ENCODE assay signal across 10 mouse cellular contexts in the genomic region with DNA sequence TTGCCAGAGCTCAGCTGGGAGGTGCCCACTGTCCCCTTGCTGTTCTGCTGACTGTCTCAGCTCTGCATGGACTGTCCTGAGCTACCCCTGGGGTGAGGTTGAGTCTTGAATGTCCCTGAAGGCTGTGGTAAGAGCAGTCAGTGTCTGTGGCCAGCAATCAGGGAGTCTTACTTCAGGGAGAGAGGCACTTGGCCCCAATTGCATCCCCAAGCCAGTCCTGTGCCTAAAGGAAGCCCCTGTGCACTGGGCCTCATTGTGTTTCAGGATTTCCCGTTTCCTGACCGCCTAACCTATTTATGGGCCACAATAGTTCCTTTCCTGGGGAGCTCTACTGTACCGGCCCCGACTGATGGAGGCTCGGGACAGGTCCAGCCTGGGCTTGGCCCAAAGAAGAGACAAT. TPM values are rescaled to one million over a fixed set of nuclear protein-coding genes. Genes with fewer than 3 reads are reported as not detected.
DNase-seq lines count a peak whose midpoint lies in the region; ATAC-seq and TF ChIP-seq lines count a peak whose summit lies in the region.
"Had no signal": no experiment of that assay in that cellular context is flagged by ENCODE, and none has a peak within 500 bp of the region (broad histone marks: within the 10 kb centered on the region; RNA-seq: fewer than 3 reads in every experiment).

No protein-coding gene starts in this region.

- intact Hi-C loops in gastrocnemius, adult 2 months (cut with DNase I) = no loop called here

- TF ChIP-seq EP300 in liver, postnatal 0 days (IDR thresholded peaks at IDR 0.05; ENCODE audit: low read depth) = no peak

- H3K9ac ChIP-seq in embryonic facial prominence, embryonic 13.5 days = no peak overlapping the region
- no peak overlapping the region for H3K9ac ChIP-seq in liver, postnatal 0 days (replicated peaks)
- no peak overlapping the region for H3K9ac ChIP-seq in neural tube, embryonic 15.5 days (replicated peaks)

- ATAC-seq in embryonic facial prominence, embryonic 13.5 days (ENCODE audit: insufficient number of reproducible peaks, insufficient read depth, low FRiP score, low TSS enrichment, low read depth) = no peak
- peak; percentile 5 to 24; a peak in 1 of 4 replicates for ATAC-seq in hematopoietic stem cell, adult 5-6 weeks (replicated peaks in 1 of 2; ENCODE audit: insufficient read depth in 1 of 2, low FRiP score in 2 of 2, low TSS enrichment in 1 of 2, low read depth in 1 of 2, poor library complexity in 2 of 2, severe bottlenecking in 2 of 2)
- 0 out of 2 replicates have a peak, but pooled peaks have one; percentile 23 for ATAC-seq in liver, postnatal 0 days
- ATAC-seq in neural tube, embryonic 15.5 days (ENCODE audit: low FRiP score) = no peak
- ATAC-seq: activated CD4-positive, CD25-positive, alpha-beta regulatory T cell, adult 4 months had no signal

- H3K27me3 ChIP-seq in embryonic facial prominence, embryonic 13.5 days = no peaks in the 10 kb centered on the region
- H3K27me3 ChIP-seq in liver, postnatal 0 days (ENCODE audit: insufficient read depth, low read length) = no peaks in the 10 kb centered on the region
- H3K27me3 ChIP-seq in neural tube, embryonic 15.5 days (replicated peaks) = no peaks in the 10 kb centered on the region

- WGBS in embryonic facial prominence, embryonic 13.5 days = 66% methylated on average over 5 of the region's 5 CpGs
- 26% methylated on average over 5 of the region's 5 CpGs for WGBS in liver, postnatal 0 days (ENCODE audit: insufficient replicate concordance)
- 69% methylated on average over 5 of the region's 5 CpGs for WGBS in neural tube, embryonic 15.5 days

- no peaks in the 10 kb centered on the region for H3K36me3 ChIP-seq in embryonic facial prominence, embryonic 13.5 days
- no peaks in the 10 kb centered on the region for H3K36me3 ChIP-seq in liver, postnatal 0 days (replicated peaks; ENCODE audit: insufficient read depth, low read length)
- H3K36me3 ChIP-seq in neural tube, embryonic 15.5 days = no peaks in the 10 kb centered on the region

- TF ChIP-seq CTCF in gastrocnemius, adult 2 months (IDR thresholded peaks at IDR 0.05) = no peak
- no peak for TF ChIP-seq CTCF in liver, postnatal 0 days (IDR thresholded peaks at IDR 0.05; ENCODE audit: low read depth)

- DNase-seq in gastrocnemius, adult 2 months = no peak
- no peak for DNase-seq in gastrocnemius, postnatal 10 days
- no peak for DNase-seq in liver, postnatal 0 days
- DNase-seq in spleen, postnatal 10 days (ENCODE audit: low spot score in 2 of 2) = no peak
- no peak for DNase-seq in layer of hippocampus, adult 9-11 months

- peak overlapping the region; percentile 78 for H3K27ac ChIP-seq in gastrocnemius, adult 2 months
- peak overlapping the region; percentile 51; the same call in 1 of the 2 replicates for H3K27ac ChIP-seq in embryonic facial prominence, embryonic 13.5 days
- H3K27ac ChIP-seq in liver, postnatal 0 days (ENCODE audit: low read depth) = peak overlapping the region; percentile 34; the same call in 1 of the 2 replicates
- H3K27ac ChIP-seq in neural tube, embryonic 15.5 days (replicated peaks) = no peak overlapping the region
- H3K27ac ChIP-seq: macrophage had no signal

- no peak overlapping the region for H3K4me2 ChIP-seq in embryonic facial prominence, embryonic 13.5 days
- no peak overlapping the region for H3K4me2 ChIP-seq in liver, postnatal 0 days (ENCODE audit: low read depth, low read length)
- no peak overlapping the region for H3K4me2 ChIP-seq in neural tube, embryonic 15.5 days

- H3K4me3 ChIP-seq in gastrocnemius, adult 2 months = 0 out of 2 replicates have a peak overlapping the region, but pooled peaks have one; percentile 17
- no peak overlapping the region for H3K4me3 ChIP-seq in embryonic facial prominence, embryonic 13.5 days
- no peak overlapping the region for H3K4me3 ChIP-seq in liver, postnatal 0 days (ENCODE audit: low read depth, low read length)
- no peak overlapping the region for H3K4me3 ChIP-seq in neural tube, embryonic 15.5 days (replicated peaks)

- peaks cover 23% of the 10 kb centered on the region for H3K4me1 ChIP-seq in embryonic facial prominence, embryonic 13.5 days
- peaks cover 3% of the 10 kb centered on the region; the same call in 1 of the 2 replicates for H3K4me1 ChIP-seq in liver, postnatal 0 days (ENCODE audit: insufficient read depth)
- peaks cover 14% of the 10 kb centered on the region for H3K4me1 ChIP-seq in neural tube, embryonic 15.5 days

- no peaks in the 10 kb centered on the region for H3K9me3 ChIP-seq in embryonic facial prominence, embryonic 13.5 days
- no peaks in the 10 kb centered on the region for H3K9me3 ChIP-seq in liver, postnatal 0 days (ENCODE audit: low read length)
- no peaks in the 10 kb centered on the region for H3K9me3 ChIP-seq in neural tube, embryonic 15.5 days (replicated peaks)

RNA-seq across cellular contexts. Expression of a gene that starts 40.5 kb away (rescaled TPM):
- total RNA-seq in gastrocnemius, adult 2 months (2021) = 10 to 100 TPM; 13.8 to 17.0 TPM
- 10 to 100 TPM; 37.5 to 44.2 TPM for total RNA-seq in gastrocnemius, postnatal 10 days (2021)
- polyA plus RNA-seq in embryonic facial prominence, embryonic 13.5 days (2015; fragmentation: Nextera tagmentation; extraction: Ambion mirVana) = 8.4 and 8.5 TPM in 2 replicates
- 0.94 and 1.6 TPM in 2 replicates for total RNA-seq in hematopoietic stem cell, adult 5-6 weeks (2017)
- polyA plus RNA-seq in liver, postnatal 0 days (2015; fragmentation: Nextera tagmentation; extraction: Ambion mirVana) = 0.66 and 0.76 TPM in 2 replicates
- polyA plus RNA-seq in neural tube, embryonic 15.5 days (2015; fragmentation: Nextera tagmentation; extraction: Ambion mirVana) = 20.9 and 21.4 TPM in 2 replicates

RNA-seq across cellular contexts. Expression of a gene that starts 42.1 kb away (rescaled TPM):
- total RNA-seq in gastrocnemius, adult 2 months (2021) = 1 to 10 TPM; 6.5 TPM
- total RNA-seq in gastrocnemius, postnatal 10 days (2021) = 10 to 100 TPM; 19.5 to 28.8 TPM
- 156 and 166 TPM in 2 replicates for polyA plus RNA-seq in embryonic facial prominence, embryonic 13.5 days (2015; fragmentation: Nextera tagmentation; extraction: Ambion mirVana)
- 83.4 and 115 TPM in 2 replicates for total RNA-seq in hematopoietic stem cell, adult 5-6 weeks (2017)
- 30.4 and 33.1 TPM in 2 replicates for polyA plus RNA-seq in liver, postnatal 0 days (2015; fragmentation: Nextera tagmentation; extraction: Ambion mirVana)
- polyA plus RNA-seq in neural tube, embryonic 15.5 days (2015; fragmentation: Nextera tagmentation; extraction: Ambion mirVana) = 121 and 123 TPM in 2 replicates

Comparison
In these comparisons a context has a peak if more than half of its experiments do, and no peak if none do; other contexts are left out.
1. ATAC-seq: peak in hematopoietic stem cell, adult 5-6 weeks (2 of 2) and liver, postnatal 0 days (single experiment); none in embryonic facial prominence, embryonic 13.5 days (single experiment) and neural tube, embryonic 15.5 days (single experiment).